17 mouse cellular contexts compared by ENCODE assay signal in genomic region chrX:57130633-57131032, GRCm38 (mm10). TPM values are rescaled to one million over a fixed set of nuclear protein-coding genes. Genes with fewer than 3 reads are reported as not detected.
A peak's percentile ranks its signal among the peaks of the same experiment; 100 is the strongest.
DNase-seq lines count a peak whose midpoint lies in the region; ATAC-seq and TF ChIP-seq lines count a peak whose summit lies in the region.
"Had no signal": no experiment of that assay in that cellular context is flagged by ENCODE, and none has a peak within 500 bp of the region (broad histone marks: within the 10 kb centered on the region; RNA-seq: fewer than 3 reads in every experiment).

No protein-coding gene starts in this region.

- H3K27ac ChIP-seq in liver, adult 2 months (replicated peaks; ENCODE audit: insufficient read depth, low read depth, low read length), result no peak overlapping the region
- no peak overlapping the region for H3K27ac ChIP-seq in liver, embryonic 12.5 days
- H3K27ac ChIP-seq: embryonic facial prominence, embryonic 12.5 days; forebrain, embryonic 10.5 days; hindbrain, postnatal 0 days; limb, embryonic 13.5 days had no signal

- no peaks in the 10 kb centered on the region for H3K27me3 ChIP-seq in liver, adult 2 months (ENCODE audit: control insufficient read depth, insufficient read depth, low read length)
- H3K27me3 ChIP-seq in liver, embryonic 12.5 days (replicated peaks), result no peaks in the 10 kb centered on the region
- H3K27me3 ChIP-seq: embryonic facial prominence, embryonic 12.5 days; limb, embryonic 13.5 days had no signal

- no peaks in the 10 kb centered on the region for H3K79me2 ChIP-seq in liver, adult 2 months (ENCODE audit: control insufficient read depth, insufficient read depth, low read length)

- H3K36me3 ChIP-seq in liver, adult 2 months (ENCODE audit: control insufficient read depth, insufficient read depth, low read length), result no peaks in the 10 kb centered on the region
- no peaks in the 10 kb centered on the region for H3K36me3 ChIP-seq in liver, embryonic 12.5 days
- H3K36me3 ChIP-seq: embryonic facial prominence, embryonic 12.5 days; forebrain, embryonic 10.5 days; limb, embryonic 13.5 days had no signal

- H3K4me1 ChIP-seq in liver, adult 2 months (ENCODE audit: control insufficient read depth, insufficient read depth, low read length), result no peaks in the 10 kb centered on the region
- no peaks in the 10 kb centered on the region for H3K4me1 ChIP-seq in liver, embryonic 12.5 days
- H3K4me1 ChIP-seq: embryonic facial prominence, embryonic 12.5 days; forebrain, embryonic 10.5 days; limb, embryonic 13.5 days had no signal

- WGBS in liver, adult 2 months, result 12% methylated on average over 1 of the region's 1 CpGs
- WGBS in liver, embryonic 12.5 days (ENCODE audit: insufficient replicate concordance), result 11% methylated on average over 1 of the region's 1 CpGs

- H3K4me2 ChIP-seq in liver, embryonic 12.5 days, result no peak overlapping the region
- H3K4me2 ChIP-seq: embryonic facial prominence, embryonic 12.5 days; limb, embryonic 13.5 days had no signal

- H3K9ac ChIP-seq in liver, adult 2 months (ENCODE audit: low read depth, low read length), result no peak overlapping the region
- no peak overlapping the region for H3K9ac ChIP-seq in liver, embryonic 12.5 days
- H3K9ac ChIP-seq: embryonic facial prominence, embryonic 12.5 days; limb, embryonic 13.5 days had no signal

- no peak for TF ChIP-seq CTCF in liver, adult 2 months (IDR thresholded peaks at IDR 0.05; ENCODE audit: low read depth, low read length)

- TF ChIP-seq POLR2A in liver, adult 2 months (IDR thresholded peaks at IDR 0.05; ENCODE audit: extremely low read depth, insufficient read depth, low read length), result no peak

- DNase-seq in adrenal gland, postnatal 36 days, result peak; percentile 3 to 8
- no peak for DNase-seq in adrenal gland, adult 8-10 months
- DNase-seq in liver, adult 2 months (ENCODE audit: extremely low read depth, low read depth, low spot score), result peak; percentile 1
- DNase-seq in A20 (ENCODE audit: low read depth, low spot score), result peak; percentile 3
- DNase-seq in induced T-regulatory cell, adult 2 months (ENCODE audit: low read depth), result peak; percentile 19
- no peak for DNase-seq in cerebellum, adult 9-10 months
- DNase-seq in cerebellum, postnatal 14 days, result no peak
- DNase-seq: adrenal gland, postnatal 25 days; right cerebral cortex, postnatal 14 days had no signal

- no peak overlapping the region for H3K4me3 ChIP-seq in liver, adult 2 months (ENCODE audit: insufficient read depth, low read depth, low read length)
- no peak overlapping the region for H3K4me3 ChIP-seq in liver, embryonic 12.5 days
- H3K4me3 ChIP-seq: embryonic facial prominence, embryonic 12.5 days; forebrain, embryonic 10.5 days; limb, embryonic 13.5 days had no signal

- no peak for ATAC-seq in liver, embryonic 12.5 days
- ATAC-seq: hindbrain, postnatal 0 days had no signal

- no peaks in the 10 kb centered on the region for H3K9me3 ChIP-seq in liver, embryonic 12.5 days (replicated peaks)
- H3K9me3 ChIP-seq: embryonic facial prominence, embryonic 12.5 days; forebrain, embryonic 10.5 days; limb, embryonic 13.5 days had no signal

RNA-seq across cellular contexts. Expression of gene Vgll1, which starts 42.7 kb away (rescaled TPM):
- total RNA-seq in adrenal gland, postnatal 36 days (2021), result not detected
- total RNA-seq in adrenal gland, adult 8-10 months (2022), result not detected
- not detected in 2 replicates for total RNA-seq in liver, adult 2 months (2014; rRNA removed)
- not detected in 2 replicates for polyA plus RNA-seq in liver, adult 2 months (2012; rRNA removed)
- 0.07 TPM in 1 of 2 replicates, not detected in the other for polyA plus RNA-seq in liver, embryonic 12.5 days (2016; fragmentation: Nextera tagmentation; extraction: Ambion mirVana)
- total RNA-seq: adrenal gland, postnatal 25 days; heart, postnatal 25 days; hindbrain, postnatal 0 days; left cerebral cortex, adult 18-20 months had no signal
- polyA plus RNA-seq: hindbrain, postnatal 0 days; lung, embryonic 16.5 days had no signal

Comparison
In these comparisons a context has a peak if more than half of its experiments do, and no peak if none do; other contexts are left out.
1. DNase-seq: peak in adrenal gland, postnatal 36 days (2 of 2), liver, adult 2 months (single experiment), A20 (single experiment) and induced T-regulatory cell, adult 2 months (single experiment); none in adrenal gland, adult 8-10 months (single experiment), cerebellum, adult 9-10 months (single experiment) and cerebellum, postnatal 14 days (0 of 2).